Mouse (Mus musculus) adrenal gland, adult (tissue): ENCODE data around the gene 2810408A11Rik.

Source experiments
- DNase-seq, 2 experiments: peaks; one replicate each; pipeline ENCODE4 v3.0.0; 2022 to 2023; ENCODE audit warnings: low spot score in 1 of 2; ENCODE audit not compliant: inconsistent age in 2 of 2

Gene 2810408A11Rik

GRCm38 (mm10) chr11:69913554-69914371, 13.0 kb upstream of the 2810408A11Rik start, which contains the start of gene Gps2:
Gene Gps2 (plus strand): TSS chr11:69913888.
- DNase-seq: peak; percentile 94 to 98

GRCm38 (mm10) chr11:69912716-69913530, 12.1 kb upstream of the 2810408A11Rik start:
- peak in 1 of 2 experiments; percentile 58 for DNase-seq

- DNase-seq: no peak
Observed at GRCm38 (mm10) chr11:69911701-69912100, 10.9 kb upstream of the 2810408A11Rik start.

- DNase-seq: peak in 1 of 2 experiments; percentile 29
Observed at GRCm38 (mm10) chr11:69910781-69911560, 10.2 kb upstream of the 2810408A11Rik start.

GRCm38 (mm10) chr11:69910177-69910576, 9.4 kb upstream of the 2810408A11Rik start:
- DNase-seq: peak in 1 of 2 experiments; percentile 17

- DNase-seq: no peak
Observed at GRCm38 (mm10) chr11:69909174-69909573, 8.4 kb upstream of the 2810408A11Rik start.

- DNase-seq: peak in 1 of 2 experiments; percentile 21
Observed at GRCm38 (mm10) chr11:69908645-69909044, 7.9 kb upstream of the 2810408A11Rik start.

- DNase-seq: peak in 1 of 2 experiments; percentile 33
Observed at GRCm38 (mm10) chr11:69904311-69904710, 3.5 kb upstream of the 2810408A11Rik start.

GRCm38 (mm10) chr11:69902972-69903371, 2.2 kb upstream of the 2810408A11Rik start:
- no peak for DNase-seq

- no peak for DNase-seq
Observed at GRCm38 (mm10) chr11:69901993-69902392, 1.2 kb upstream of the 2810408A11Rik start.

GRCm38 (mm10) chr11:69901406-69901846, 639 bp upstream of the 2810408A11Rik start:
- DNase-seq: peak; percentile 98

GRCm38 (mm10) chr11:69899870-69900269, 917 bp downstream of the 2810408A11Rik start:
- peak in 1 of 2 experiments; percentile 53 for DNase-seq

- no peak for DNase-seq
Observed at GRCm38 (mm10) chr11:69895291-69895690, 5.5 kb downstream of the 2810408A11Rik start, which contains the start of gene Acap1. Gene Acap1 (minus strand): TSS chr11:69895539.

- peak in 1 of 2 experiments; percentile 25 for DNase-seq
Observed at GRCm38 (mm10) chr11:69894671-69895070, 6.1 kb downstream of the 2810408A11Rik start.

- peak in 1 of 2 experiments; percentile 37 for DNase-seq
Observed at GRCm38 (mm10) chr11:69891482-69891881, 9.3 kb downstream of the 2810408A11Rik start.

GRCm38 (mm10) chr11:69886907-69887635, 13.7 kb downstream of the 2810408A11Rik start:
- DNase-seq: peak in 1 of 2 experiments; percentile 28

GRCm38 (mm10) chr11:69884663-69885062, 16.1 kb downstream of the 2810408A11Rik start:
- DNase-seq: no peak

- DNase-seq: peak; percentile 20 to 62
Observed at GRCm38 (mm10) chr11:69884240-69884639, 16.5 kb downstream of the 2810408A11Rik start.

- peak; percentile 29 to 42 for DNase-seq
Observed at GRCm38 (mm10) chr11:69883527-69884151, 17.1 kb downstream of the 2810408A11Rik start.
